Mouse (Mus musculus): Measurements from ENCODE around the gene Styx. TPM values are rescaled to one million over a fixed set of nuclear protein-coding genes. Genes with fewer than 3 reads are reported as not detected.

The Styx gene
- polyA plus RNA-seq, 1 experiment from 2014 or later = 38.5 TPM

GRCm38 (mm10) chr14:45419323-45419722, 68.4 kb downstream of the Styx start:
- Histone ChIP-seq H3K27me3 (ENCODE audit: control insufficient read depth, insufficient read depth, low read length) (no peaks in the 10 kb centered on the region), H3K4me3 (ENCODE audit: low read depth, low read length) (no peak overlapping the region), H3K9me3 (ENCODE audit: control insufficient read depth, low read length) (no peaks in the 10 kb centered on the region), H3K4me1 (replicated peaks; ENCODE audit: control insufficient read depth, insufficient read depth, low read length) (no peaks in the 10 kb centered on the region), H3K9ac (ENCODE audit: low read length) (no peak overlapping the region), H3K27ac (ENCODE audit: low read depth, low read length) (no peak overlapping the region), H3K36me3 (ENCODE audit: control insufficient read depth, insufficient read depth, low read length) (no peaks in the 10 kb centered on the region), H3K4me2 (ENCODE audit: low read depth, low read length, severe bottlenecking) (no peak overlapping the region)
- 81% methylated on average over 4 of the region's 4 CpGs for WGBS
- no peak for ATAC-seq (replicated peaks; ENCODE audit: low FRiP score)
- no peak for DNase-seq (ENCODE audit: low spot score)

GRCm38 (mm10) chr14:45422371-45422770, 71.5 kb downstream of the Styx start:
- Histone ChIP-seq H3K36me3 (ENCODE audit: control insufficient read depth, insufficient read depth, low read length) (no peaks in the 10 kb centered on the region), H3K9me3 (ENCODE audit: control insufficient read depth, low read length) (no peaks in the 10 kb centered on the region), H3K4me3 (ENCODE audit: low read depth, low read length) (no peak overlapping the region), H3K27ac (ENCODE audit: low read depth, low read length) (no peak overlapping the region), H3K9ac (ENCODE audit: low read length) (no peak overlapping the region), H3K27me3 (ENCODE audit: control insufficient read depth, insufficient read depth, low read length) (no peaks in the 10 kb centered on the region), H3K4me1 (replicated peaks; ENCODE audit: control insufficient read depth, insufficient read depth, low read length) (no peaks in the 10 kb centered on the region), H3K4me2 (ENCODE audit: low read depth, low read length, severe bottlenecking) (no peak overlapping the region)
- WGBS = 75% methylated on average over 4 of the region's 4 CpGs
- ATAC-seq (replicated peaks; ENCODE audit: low FRiP score) (no peak), DNase-seq (ENCODE audit: low spot score) (no peak)

- Histone ChIP-seq H3K36me3 (ENCODE audit: control insufficient read depth, insufficient read depth, low read length) (no peaks in the 10 kb centered on the region), H3K4me2 (ENCODE audit: low read depth, low read length, severe bottlenecking) (no peak overlapping the region), H3K9ac (ENCODE audit: low read length) (no peak overlapping the region), H3K4me1 (replicated peaks; ENCODE audit: control insufficient read depth, insufficient read depth, low read length) (no peaks in the 10 kb centered on the region), H3K27me3 (ENCODE audit: control insufficient read depth, insufficient read depth, low read length) (no peaks in the 10 kb centered on the region), H3K27ac (ENCODE audit: low read depth, low read length) (no peak overlapping the region), H3K4me3 (ENCODE audit: low read depth, low read length) (no peak overlapping the region), H3K9me3 (ENCODE audit: control insufficient read depth, low read length) (no peaks in the 10 kb centered on the region)
- 0 out of 2 replicates have a peak, but pooled peaks have one; percentile 66 for ATAC-seq (replicated peaks; ENCODE audit: low FRiP score)
- 11% methylated on average over 5 of the region's 5 CpGs for WGBS
- DNase-seq (ENCODE audit: low spot score) = no peak
Measured at GRCm38 (mm10) chr14:45423220-45423619, 72.3 kb downstream of the Styx start.

GRCm38 (mm10) chr14:45430066-45430842, 79.4 kb downstream of the Styx start:
- Histone ChIP-seq H3K4me1 (replicated peaks; ENCODE audit: control insufficient read depth, insufficient read depth, low read length) (no peaks in the 10 kb centered on the region), H3K4me3 (ENCODE audit: low read depth, low read length) (no peak overlapping the region), H3K27me3 (ENCODE audit: control insufficient read depth, insufficient read depth, low read length) (no peaks in the 10 kb centered on the region), H3K4me2 (ENCODE audit: low read depth, low read length, severe bottlenecking) (no peak overlapping the region), H3K27ac (ENCODE audit: low read depth, low read length) (no peak overlapping the region), H3K9ac (ENCODE audit: low read length) (no peak overlapping the region), H3K36me3 (ENCODE audit: control insufficient read depth, insufficient read depth, low read length) (no peaks in the 10 kb centered on the region), H3K9me3 (ENCODE audit: control insufficient read depth, low read length) (peaks cover 2% of the 10 kb centered on the region; the same call in 1 of the 2 replicates)
- DNase-seq (ENCODE audit: low spot score) (no peak), ATAC-seq (replicated peaks; ENCODE audit: low FRiP score) (no peak)
- 93% methylated on average over 13 of the region's 13 CpGs for WGBS

GRCm38 (mm10) chr14:45432003-45432402, 81.1 kb downstream of the Styx start:
- Histone ChIP-seq H3K9ac (ENCODE audit: low read length) (no peak overlapping the region), H3K36me3 (ENCODE audit: control insufficient read depth, insufficient read depth, low read length) (no peaks in the 10 kb centered on the region), H3K4me1 (replicated peaks; ENCODE audit: control insufficient read depth, insufficient read depth, low read length) (no peaks in the 10 kb centered on the region), H3K9me3 (ENCODE audit: control insufficient read depth, low read length) (peaks cover 2% of the 10 kb centered on the region; the same call in 1 of the 2 replicates), H3K4me3 (ENCODE audit: low read depth, low read length) (no peak overlapping the region), H3K27ac (ENCODE audit: low read depth, low read length) (no peak overlapping the region), H3K27me3 (ENCODE audit: control insufficient read depth, insufficient read depth, low read length) (no peaks in the 10 kb centered on the region), H3K4me2 (ENCODE audit: low read depth, low read length, severe bottlenecking) (no peak overlapping the region)
- ATAC-seq (replicated peaks; ENCODE audit: low FRiP score) (no peak), DNase-seq (ENCODE audit: low spot score) (no peak)
- WGBS = 69% methylated on average over 4 of the region's 4 CpGs

- Histone ChIP-seq H3K4me2 (ENCODE audit: low read depth, low read length, severe bottlenecking) (no peak overlapping the region), H3K36me3 (ENCODE audit: control insufficient read depth, insufficient read depth, low read length) (no peaks in the 10 kb centered on the region), H3K4me1 (replicated peaks; ENCODE audit: control insufficient read depth, insufficient read depth, low read length) (no peaks in the 10 kb centered on the region), H3K9me3 (ENCODE audit: control insufficient read depth, low read length) (peaks cover 2% of the 10 kb centered on the region; the same call in 1 of the 2 replicates), H3K9ac (ENCODE audit: low read length) (no peak overlapping the region), H3K27me3 (ENCODE audit: control insufficient read depth, insufficient read depth, low read length) (no peaks in the 10 kb centered on the region), H3K27ac (ENCODE audit: low read depth, low read length) (no peak overlapping the region), H3K4me3 (ENCODE audit: low read depth, low read length) (no peak overlapping the region)
- DNase-seq (ENCODE audit: low spot score) = no peak
- no peak for ATAC-seq (replicated peaks; ENCODE audit: low FRiP score)
- 69% methylated on average over 6 of the region's 6 CpGs for WGBS
Measured at GRCm38 (mm10) chr14:45434220-45434619, 83.3 kb downstream of the Styx start.

- Histone ChIP-seq H3K4me3 (ENCODE audit: low read depth, low read length) (no peak overlapping the region), H3K9ac (ENCODE audit: low read length) (no peak overlapping the region), H3K36me3 (ENCODE audit: control insufficient read depth, insufficient read depth, low read length) (no peaks in the 10 kb centered on the region), H3K4me2 (ENCODE audit: low read depth, low read length, severe bottlenecking) (no peak overlapping the region), H3K27me3 (ENCODE audit: control insufficient read depth, insufficient read depth, low read length) (no peaks in the 10 kb centered on the region), H3K4me1 (replicated peaks; ENCODE audit: control insufficient read depth, insufficient read depth, low read length) (no peaks in the 10 kb centered on the region), H3K27ac (ENCODE audit: low read depth, low read length) (no peak overlapping the region), H3K9me3 (ENCODE audit: control insufficient read depth, low read length) (no peaks in the 10 kb centered on the region)
- 81% methylated on average over 19 of the region's 19 CpGs for WGBS
- no peak for ATAC-seq (replicated peaks; ENCODE audit: low FRiP score)
- no peak for DNase-seq (ENCODE audit: low spot score)
Measured at GRCm38 (mm10) chr14:45438250-45438930, 87.5 kb downstream of the Styx start.

GRCm38 (mm10) chr14:45438931-45439275, 88.0 kb downstream of the Styx start:
- no peaks in the 10 kb centered on the region for H3K4me1 ChIP-seq (replicated peaks; ENCODE audit: control insufficient read depth, insufficient read depth, low read length)
- no peak for ATAC-seq (replicated peaks; ENCODE audit: low FRiP score)
- WGBS = 75% methylated on average over 2 of the region's 2 CpGs
- DNase-seq (ENCODE audit: low spot score) = no peak
- no peak overlapping the region for H3K27ac ChIP-seq (ENCODE audit: low read depth, low read length)
- no peaks in the 10 kb centered on the region for H3K36me3 ChIP-seq (ENCODE audit: control insufficient read depth, insufficient read depth, low read length)
- no peak overlapping the region for H3K4me2 ChIP-seq (ENCODE audit: low read depth, low read length, severe bottlenecking)
- H3K27me3 ChIP-seq (ENCODE audit: control insufficient read depth, insufficient read depth, low read length) = no peaks in the 10 kb centered on the region
- no peak overlapping the region for H3K4me3 ChIP-seq (ENCODE audit: low read depth, low read length)
- no peaks in the 10 kb centered on the region for H3K9me3 ChIP-seq (ENCODE audit: control insufficient read depth, low read length)
- no peak overlapping the region for H3K9ac ChIP-seq (ENCODE audit: low read length)
